In genomic region chr19:41812525-41812924, GRCm38 (mm10) we compare ENCODE assay signal across 19 mouse cellular contexts. TPM values are rescaled to one million over a fixed set of nuclear protein-coding genes. Genes with fewer than 3 reads are reported as not detected.
DNase-seq lines count a peak whose midpoint lies in the region; ATAC-seq and TF ChIP-seq lines count a peak whose summit lies in the region.
"Had no signal": no experiment of that assay in that cellular context is flagged by ENCODE, and none has a peak within 500 bp of the region (broad histone marks: within the 10 kb centered on the region; RNA-seq: fewer than 3 reads in every experiment).

No protein-coding gene starts in this region.

- TF ChIP-seq POLR2A in liver, adult 2 months (IDR thresholded peaks at IDR 0.05; ENCODE audit: extremely low read depth, insufficient read depth, low read length): no peak

- H3K9me3 ChIP-seq in heart, embryonic 11.5 days (replicated peaks; ENCODE audit: control insufficient read depth, low read length): no peaks in the 10 kb centered on the region
- H3K9me3 ChIP-seq in liver, embryonic 11.5 days (ENCODE audit: control insufficient read depth, low read length): no peaks in the 10 kb centered on the region
- H3K9me3 ChIP-seq in forebrain, embryonic 14.5 days (replicated peaks; ENCODE audit: control insufficient read depth, low read length): no peaks in the 10 kb centered on the region
- H3K9me3 ChIP-seq: embryonic facial prominence, embryonic 12.5 days; heart, embryonic 12.5 days; hindbrain, embryonic 12.5 days had no signal

- peaks cover 3% of the 10 kb centered on the region; the same call in 1 of the 2 replicates for H3K4me1 ChIP-seq in heart, embryonic 11.5 days (ENCODE audit: control insufficient read depth, insufficient read depth, low read length)
- H3K4me1 ChIP-seq in liver, adult 2 months (ENCODE audit: control insufficient read depth, insufficient read depth, low read length): peaks cover 3% of the 10 kb centered on the region; the same call in 1 of the 2 replicates
- H3K4me1 ChIP-seq in liver, embryonic 11.5 days (replicated peaks; ENCODE audit: control insufficient read depth, insufficient read depth, low read length): peaks cover 22% of the 10 kb centered on the region
- no peaks in the 10 kb centered on the region for H3K4me1 ChIP-seq in forebrain, embryonic 14.5 days (ENCODE audit: control insufficient read depth, insufficient read depth, low read length)
- H3K4me1 ChIP-seq: hindbrain, embryonic 12.5 days had no signal

- H3K36me3 ChIP-seq in heart, embryonic 11.5 days (ENCODE audit: control insufficient read depth, insufficient read depth, low read length): no peaks in the 10 kb centered on the region
- H3K36me3 ChIP-seq in liver, adult 2 months (ENCODE audit: control insufficient read depth, insufficient read depth, low read length): no peaks in the 10 kb centered on the region
- H3K36me3 ChIP-seq in liver, embryonic 11.5 days (ENCODE audit: control insufficient read depth, insufficient read depth, low read length): no peaks in the 10 kb centered on the region
- no peaks in the 10 kb centered on the region for H3K36me3 ChIP-seq in forebrain, embryonic 14.5 days (ENCODE audit: control insufficient read depth, insufficient read depth, low read length)
- H3K36me3 ChIP-seq: embryonic facial prominence, embryonic 12.5 days; heart, embryonic 12.5 days; hindbrain, embryonic 12.5 days had no signal

- no peaks in the 10 kb centered on the region for H3K79me2 ChIP-seq in liver, adult 2 months (ENCODE audit: control insufficient read depth, insufficient read depth, low read length)

- H3K27ac ChIP-seq in heart, embryonic 11.5 days (ENCODE audit: low read depth, low read length): no peak overlapping the region
- no peak overlapping the region for H3K27ac ChIP-seq in liver, adult 2 months (replicated peaks; ENCODE audit: insufficient read depth, low read depth, low read length)
- H3K27ac ChIP-seq in liver, embryonic 11.5 days (ENCODE audit: low read depth, low read length): no peak overlapping the region
- no peak overlapping the region for H3K27ac ChIP-seq in forebrain, embryonic 14.5 days (ENCODE audit: low read depth, low read length)
- H3K27ac ChIP-seq: embryonic facial prominence, embryonic 12.5 days; hindbrain, embryonic 12.5 days had no signal

- no peak for ATAC-seq in heart, embryonic 11.5 days (replicated peaks; ENCODE audit: insufficient number of reproducible peaks, low FRiP score, low TSS enrichment)
- no peak for ATAC-seq in liver, embryonic 11.5 days (replicated peaks; ENCODE audit: low FRiP score)
- ATAC-seq in forebrain, embryonic 14.5 days: no peak
- ATAC-seq: forebrain, embryonic 16.5 days; hindbrain, embryonic 16.5 days; inflammation-experienced regulatory T-cells, adult 6 months; intestine, postnatal 0 days had no signal

- no peak overlapping the region for H3K4me2 ChIP-seq in heart, embryonic 11.5 days
- H3K4me2 ChIP-seq in liver, embryonic 11.5 days: no peak overlapping the region
- H3K4me2 ChIP-seq in forebrain, embryonic 14.5 days (ENCODE audit: low read length): no peak overlapping the region
- H3K4me2 ChIP-seq: embryonic facial prominence, embryonic 12.5 days; heart, embryonic 12.5 days; hindbrain, embryonic 12.5 days had no signal

- H3K27me3 ChIP-seq in heart, embryonic 11.5 days (ENCODE audit: control insufficient read depth, insufficient read depth, low read length): no peaks in the 10 kb centered on the region
- H3K27me3 ChIP-seq in liver, adult 2 months (ENCODE audit: control insufficient read depth, insufficient read depth, low read length): no peaks in the 10 kb centered on the region
- no peaks in the 10 kb centered on the region for H3K27me3 ChIP-seq in liver, embryonic 11.5 days (replicated peaks; ENCODE audit: control insufficient read depth, insufficient read depth, low read length)
- H3K27me3 ChIP-seq in forebrain, embryonic 14.5 days (replicated peaks; ENCODE audit: control insufficient read depth, insufficient read depth, low read length): no peaks in the 10 kb centered on the region
- H3K27me3 ChIP-seq: embryonic facial prominence, embryonic 12.5 days; heart, embryonic 12.5 days; hindbrain, embryonic 12.5 days had no signal

- no peak overlapping the region for H3K9ac ChIP-seq in heart, embryonic 11.5 days (ENCODE audit: low read depth, low read length)
- no peak overlapping the region for H3K9ac ChIP-seq in liver, adult 2 months (ENCODE audit: low read depth, low read length)
- no peak overlapping the region for H3K9ac ChIP-seq in liver, embryonic 11.5 days (ENCODE audit: low read depth, low read length)
- no peak overlapping the region for H3K9ac ChIP-seq in forebrain, embryonic 14.5 days (ENCODE audit: low read length)
- H3K9ac ChIP-seq: embryonic facial prominence, embryonic 12.5 days; heart, embryonic 12.5 days; hindbrain, embryonic 12.5 days had no signal

- no peak overlapping the region for H3K4me3 ChIP-seq in heart, embryonic 11.5 days (ENCODE audit: low read depth, low read length)
- no peak overlapping the region for H3K4me3 ChIP-seq in liver, adult 2 months (ENCODE audit: insufficient read depth, low read depth, low read length)
- no peak overlapping the region for H3K4me3 ChIP-seq in liver, embryonic 11.5 days (ENCODE audit: low read depth, low read length)
- H3K4me3 ChIP-seq in forebrain, embryonic 14.5 days (ENCODE audit: low read depth, low read length): no peak overlapping the region
- H3K4me3 ChIP-seq: embryonic facial prominence, embryonic 12.5 days; heart, embryonic 12.5 days; hindbrain, embryonic 12.5 days had no signal

- DNase-seq in adrenal gland, postnatal 10 days: peak; percentile 77
- no peak for DNase-seq in adrenal gland, adult 18-20 months (ENCODE audit: low spot score in 2 of 2)
- peak; percentile 93 for DNase-seq in heart, adult 11 months
- DNase-seq in liver, adult 2 months (ENCODE audit: extremely low read depth, low read depth, low spot score): peak; percentile 84
- DNase-seq in liver, embryonic 11.5 days (ENCODE audit: low spot score): no peak
- peak; percentile 40 for DNase-seq in adrenal gland, postnatal 25 days
- no peak for DNase-seq in forebrain, embryonic 14.5 days (ENCODE audit: low spot score)
- DNase-seq: cerebellum, adult 11-12 months; cerebellum, adult 9-10 months; cerebellum, postnatal 25 days; kidney, adult 8-10 months had no signal

- 82% methylated on average over 10 of the region's 10 CpGs for WGBS in heart, embryonic 11.5 days (ENCODE audit: insufficient replicate concordance)
- 56% methylated on average over 10 of the region's 10 CpGs for WGBS in liver, adult 2 months
- 84% methylated on average over 10 of the region's 10 CpGs for WGBS in liver, embryonic 11.5 days
- 95% methylated on average over 10 of the region's 10 CpGs for WGBS in forebrain, embryonic 14.5 days

- TF ChIP-seq CTCF in liver, adult 2 months (IDR thresholded peaks at IDR 0.05; ENCODE audit: low read depth, low read length): no peak

RNA-seq across cellular contexts. Expression of gene Arhgap19, which starts 10.7 kb away (rescaled TPM):
- total RNA-seq in adrenal gland, postnatal 10 days (2021): 1 to 10 TPM; 7.6 to 8.6 TPM
- total RNA-seq in adrenal gland, adult 18-20 months (2021): 1 to 10 TPM; 4.2 to 4.8 TPM
- 20.8 and 22.8 TPM in 2 replicates for polyA plus RNA-seq in heart, embryonic 11.5 days (2014; fragmentation: Nextera tagmentation; extraction: Ambion mirVana)
- 1.9 and 2.8 TPM in 2 replicates for total RNA-seq in liver, adult 2 months (2014; rRNA removed)
- polyA plus RNA-seq in liver, adult 2 months (2012; rRNA removed): 0.72 and 1.2 TPM in 2 replicates
- 55.6 and 63.4 TPM in 2 replicates for polyA plus RNA-seq in liver, embryonic 11.5 days (2014; fragmentation: Nextera tagmentation; extraction: Ambion mirVana)
- 5.6 and 6.1 TPM in 2 replicates for total RNA-seq in adrenal gland, postnatal 25 days (2021)
- 11.2 and 12.6 TPM in 2 replicates for polyA plus RNA-seq in forebrain, embryonic 14.5 days (2014; fragmentation: Nextera tagmentation; extraction: Ambion mirVana)

RNA-seq across cellular contexts. Expression of gene Frat1, which starts 17.2 kb away (rescaled TPM):
- 10 to 100 TPM in 1 of 2 experiments, 1 to 10 TPM in 1; 8.6 to 11.7 TPM for total RNA-seq in adrenal gland, postnatal 10 days (2021)
- 1 to 10 TPM; 4.1 to 4.9 TPM for total RNA-seq in adrenal gland, adult 18-20 months (2021)
- 3.5 and 3.6 TPM in 2 replicates for polyA plus RNA-seq in heart, embryonic 11.5 days (2014; fragmentation: Nextera tagmentation; extraction: Ambion mirVana)
- total RNA-seq in liver, adult 2 months (2014; rRNA removed): 1.9 and 3.3 TPM in 2 replicates
- polyA plus RNA-seq in liver, adult 2 months (2012; rRNA removed): 5.5 and 5.6 TPM in 2 replicates
- polyA plus RNA-seq in liver, embryonic 11.5 days (2014; fragmentation: Nextera tagmentation; extraction: Ambion mirVana): 19.5 and 19.9 TPM in 2 replicates
- 7.7 and 11.1 TPM in 2 replicates for total RNA-seq in adrenal gland, postnatal 25 days (2021)
- polyA plus RNA-seq in forebrain, embryonic 14.5 days (2014; fragmentation: Nextera tagmentation; extraction: Ambion mirVana): 34.9 and 35.5 TPM in 2 replicates

RNA-seq across cellular contexts. Expression of gene Frat2, which starts 35.4 kb away (rescaled TPM):
- total RNA-seq in adrenal gland, postnatal 10 days (2021): 1 to 10 TPM; 4.8 to 7.1 TPM
- total RNA-seq in adrenal gland, adult 18-20 months (2021): 1 to 10 TPM; 1.4 to 3.4 TPM
- 1.1 and 2.2 TPM in 2 replicates for polyA plus RNA-seq in heart, embryonic 11.5 days (2014; fragmentation: Nextera tagmentation; extraction: Ambion mirVana)
- total RNA-seq in liver, adult 2 months (2014; rRNA removed): 0.87 and 1.3 TPM in 2 replicates
- polyA plus RNA-seq in liver, adult 2 months (2012; rRNA removed): 2.2 and 2.4 TPM in 2 replicates
- polyA plus RNA-seq in liver, embryonic 11.5 days (2014; fragmentation: Nextera tagmentation; extraction: Ambion mirVana): 9.8 and 10.9 TPM in 2 replicates
- 4.0 and 6.6 TPM in 2 replicates for total RNA-seq in adrenal gland, postnatal 25 days (2021)
- 7.2 and 8.6 TPM in 2 replicates for polyA plus RNA-seq in forebrain, embryonic 14.5 days (2014; fragmentation: Nextera tagmentation; extraction: Ambion mirVana)

Comparison
In these comparisons a context has a peak if more than half of its experiments do, and no peak if none do; other contexts are left out.
1. DNase-seq: peak in adrenal gland, postnatal 10 days (single experiment), heart, adult 11 months (single experiment), liver, adult 2 months (single experiment) and adrenal gland, postnatal 25 days (single experiment); none in adrenal gland, adult 18-20 months (0 of 2), liver, embryonic 11.5 days (single experiment) and forebrain, embryonic 14.5 days (single experiment).